Mouse (Mus musculus) hindbrain, embryonic 13.5 days (tissue): ENCODE data around the gene Gpr155. TPM values are rescaled to one million over a fixed set of nuclear protein-coding genes. Genes with fewer than 3 reads are reported as not detected.

ENCODE experiments used
- ATAC-seq: fragments of 200-750 bp; cut with Nextera tagmentation; 2 replicates; pipeline ENCODE4 v1.8.0; 2017; ENCODE audit warnings: moderate TSS enrichment; ENCODE audit not compliant: low FRiP score
- H3K27ac ChIP-seq: fragments of 300-500 bp; sonication (generic); 2 replicates; pipeline ENCODE4 v1.5.1; 2015; ENCODE audit warnings: inconsistent platforms, mild to moderate bottlenecking, moderate library complexity
- H3K27me3 ChIP-seq: fragments of 300-500 bp; sonication (generic); 2 replicates; pipeline ENCODE4 v1.6.1; 2015; ENCODE audit warnings: mild to moderate bottlenecking, inconsistent platforms
- H3K36me3 ChIP-seq: fragments of 300-500 bp; sonication (generic); 2 replicates; pipeline ENCODE4 v1.6.1; 2015; ENCODE audit warnings: mild to moderate bottlenecking, inconsistent platforms
- H3K4me1 ChIP-seq: fragments of 300-500 bp; sonication (generic); replicated peaks from 2 replicates; pipeline ENCODE4 v1.6.1; 2015; ENCODE audit warnings: inconsistent platforms
- H3K4me2 ChIP-seq: fragments of 300-500 bp; sonication (generic); 2 replicates; pipeline ENCODE4 v1.6.1; 2015; ENCODE audit warnings: inconsistent platforms, mild to moderate bottlenecking, moderate library complexity
- H3K4me3 ChIP-seq: fragments of 300-500 bp; sonication (generic); 2 replicates; pipeline ENCODE4 v1.5.1; 2015; ENCODE audit warnings: mild to moderate bottlenecking, inconsistent platforms
- H3K9ac ChIP-seq: fragments of 300-500 bp; sonication (generic); 2 replicates; pipeline ENCODE4 v1.6.1; 2015; ENCODE audit warnings: mild to moderate bottlenecking, inconsistent platforms
- H3K9me3 ChIP-seq: fragments of 300-500 bp; sonication (generic); 2 replicates; pipeline ENCODE4 v1.6.1; 2016; ENCODE audit warnings: inconsistent platforms
- WGBS: fragments of 180-500 bp; shearing (Covaris S2); methylation state at CpG from one replicate; pipeline ENCODE4 v1.1.7; 2015; 5-methylcytosine and 5-hydroxymethylcytosine counted together
- polyA plus RNA-seq: library from polyadenylated mRNA; unstranded; fragments of >200 nt; fragmentation: Nextera tagmentation; extraction: Ambion mirVana; gene quantifications from 2 replicates; pipeline ENCODE4 v1.2.1, GENCODE M21; 2015

The Gpr155 gene
- polyA plus RNA-seq, 1 experiment from 2014 or later = 12.4 TPM

- H3K27ac ChIP-seq = no peak overlapping the region
- 90% methylated on average over 7 of the region's 7 CpGs for WGBS
- no peak overlapping the region for H3K4me2 ChIP-seq
- H3K4me3 ChIP-seq = no peak overlapping the region
- no peaks in the 10 kb centered on the region for H3K36me3 ChIP-seq
- H3K27me3 ChIP-seq = no peaks in the 10 kb centered on the region
- no peak for ATAC-seq
- H3K9ac ChIP-seq = no peak overlapping the region
- H3K9me3 ChIP-seq = no peaks in the 10 kb centered on the region
- peaks cover 4% of the 10 kb centered on the region; the same call in 1 of the 2 replicates for H3K4me1 ChIP-seq
These were observed 18.6 kb upstream of the Gpr155 start for GRCm38 (mm10) chr2:73404980-73405379.

DNA sequence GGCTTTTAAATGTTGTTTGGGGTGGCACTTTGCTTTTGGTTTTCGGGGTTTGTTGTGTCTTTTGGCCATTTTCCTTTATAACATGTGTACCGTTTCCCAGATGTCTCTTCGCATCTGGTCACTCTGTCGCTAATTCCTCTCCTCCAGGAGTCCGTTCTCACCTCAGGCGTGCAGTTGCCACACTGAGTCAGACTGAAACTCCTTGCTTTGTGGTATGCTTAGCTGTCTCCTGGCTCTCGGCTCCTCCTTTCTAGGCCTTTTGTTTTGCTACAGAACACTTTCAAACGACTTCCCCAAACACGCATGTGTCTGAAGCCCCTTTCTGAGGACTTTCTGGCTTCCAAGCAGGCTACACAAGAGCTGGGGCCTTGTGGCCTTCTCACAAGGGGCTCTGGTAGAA, 18.1 kb upstream of the Gpr155 start:
- no peaks in the 10 kb centered on the region for H3K9me3 ChIP-seq
- H3K36me3 ChIP-seq = no peaks in the 10 kb centered on the region
- H3K27me3 ChIP-seq = no peaks in the 10 kb centered on the region
- WGBS = 87% methylated on average over 9 of the region's 9 CpGs
- H3K4me2 ChIP-seq = no peak overlapping the region
- H3K9ac ChIP-seq = no peak overlapping the region
- H3K4me1 ChIP-seq = peaks cover 4% of the 10 kb centered on the region; the same call in 1 of the 2 replicates
- no peak overlapping the region for H3K27ac ChIP-seq
- no peak overlapping the region for H3K4me3 ChIP-seq
- ATAC-seq = no peak

- Histone ChIP-seq H3K27ac (no peak overlapping the region), H3K36me3 (no peaks in the 10 kb centered on the region), H3K9ac (no peak overlapping the region), H3K4me1 (peaks cover 4% of the 10 kb centered on the region; the same call in 1 of the 2 replicates), H3K4me3 (no peak overlapping the region), H3K4me2 (no peak overlapping the region), H3K27me3 (no peaks in the 10 kb centered on the region), H3K9me3 (no peaks in the 10 kb centered on the region)
- WGBS = 84% methylated on average over 15 of the region's 15 CpGs
- no peak for ATAC-seq
These were observed 17.1 kb upstream of the Gpr155 start for GRCm38 (mm10) chr2:73403385-73404013.

- H3K27me3 ChIP-seq = no peaks in the 10 kb centered on the region
- no peak overlapping the region for H3K27ac ChIP-seq
- no peaks in the 10 kb centered on the region for H3K9me3 ChIP-seq
- H3K9ac ChIP-seq = no peak overlapping the region
- H3K4me2 ChIP-seq = no peak overlapping the region
- no peak for ATAC-seq
- 48% methylated on average over 1 of the region's 1 CpGs for WGBS
- no peaks in the 10 kb centered on the region for H3K36me3 ChIP-seq
- no peak overlapping the region for H3K4me3 ChIP-seq
- H3K4me1 ChIP-seq = peaks cover 4% of the 10 kb centered on the region; the same call in 1 of the 2 replicates
These were observed 15.3 kb upstream of the Gpr155 start for GRCm38 (mm10) chr2:73401689-73402088.

DNA sequence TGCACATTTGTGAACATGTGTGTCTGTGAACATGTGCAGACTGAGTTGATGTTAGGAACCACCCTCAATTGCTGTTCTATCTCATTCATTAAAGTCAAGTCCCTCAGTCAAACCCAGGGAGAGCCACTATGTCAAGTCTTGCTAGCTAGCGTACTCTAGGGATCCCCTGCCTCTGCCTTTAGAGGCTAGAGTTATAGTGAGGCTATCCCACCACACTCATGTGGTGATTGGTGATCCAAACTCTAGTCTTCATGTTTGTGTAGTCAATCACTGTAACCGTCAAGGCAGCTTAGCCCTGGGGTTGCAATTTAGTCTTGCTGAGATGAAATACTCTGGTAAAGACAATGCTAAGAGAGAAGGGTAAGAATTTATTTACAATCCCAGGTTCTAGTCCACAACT, 11.1 kb upstream of the Gpr155 start:
- Histone ChIP-seq H3K4me2 (no peak overlapping the region), H3K27me3 (no peaks in the 10 kb centered on the region), H3K9ac (no peak overlapping the region), H3K36me3 (no peaks in the 10 kb centered on the region), H3K9me3 (no peaks in the 10 kb centered on the region), H3K27ac (no peak overlapping the region), H3K4me3 (no peak overlapping the region), H3K4me1 (peaks cover 4% of the 10 kb centered on the region; the same call in 1 of the 2 replicates)
- no peak for ATAC-seq
- WGBS = 97% methylated on average over 2 of the region's 2 CpGs

DNA sequence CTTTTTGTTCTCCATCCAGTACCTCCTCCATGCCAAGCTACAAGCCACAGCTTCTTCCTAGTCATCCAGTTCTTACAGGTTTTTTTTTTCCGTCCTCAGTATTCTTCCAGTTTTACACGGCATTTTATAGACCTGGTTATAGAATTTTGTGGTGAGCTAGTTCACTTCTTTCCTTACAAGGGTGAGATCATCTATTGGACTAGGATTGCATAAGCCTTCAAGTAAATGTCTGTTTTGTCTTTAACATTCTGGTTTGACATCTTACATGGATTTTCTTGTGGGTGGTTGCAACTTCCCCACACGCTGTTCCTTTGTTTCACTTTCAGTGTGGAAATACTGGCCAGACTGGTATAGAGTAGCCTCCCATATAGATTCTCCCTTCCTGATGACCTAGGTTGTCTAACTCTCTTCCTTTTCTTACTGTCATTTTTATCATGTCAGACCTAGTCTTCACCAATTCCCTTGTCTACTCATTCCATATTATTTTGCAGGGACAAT, 10.5 kb upstream of the Gpr155 start:
- Histone ChIP-seq H3K36me3 (no peaks in the 10 kb centered on the region), H3K4me3 (no peak overlapping the region), H3K9ac (no peak overlapping the region), H3K9me3 (no peaks in the 10 kb centered on the region), H3K4me2 (no peak overlapping the region), H3K27me3 (no peaks in the 10 kb centered on the region), H3K27ac (no peak overlapping the region), H3K4me1 (peaks cover 2% of the 10 kb centered on the region; the same call in 1 of the 2 replicates)
- ATAC-seq = no peak
- WGBS = 91% methylated on average over 3 of the region's 3 CpGs

- no peak overlapping the region for H3K4me2 ChIP-seq
- no peaks in the 10 kb centered on the region for H3K9me3 ChIP-seq
- no peak overlapping the region for H3K27ac ChIP-seq
- ATAC-seq = no peak
- 83% methylated on average over 8 of the region's 8 CpGs for WGBS
- no peaks in the 10 kb centered on the region for H3K36me3 ChIP-seq
- H3K4me3 ChIP-seq = no peak overlapping the region
- no peaks in the 10 kb centered on the region for H3K27me3 ChIP-seq
- no peaks in the 10 kb centered on the region for H3K4me1 ChIP-seq
- H3K9ac ChIP-seq = no peak overlapping the region
These were observed 9.1 kb upstream of the Gpr155 start for GRCm38 (mm10) chr2:73395516-73395915.

DNA sequence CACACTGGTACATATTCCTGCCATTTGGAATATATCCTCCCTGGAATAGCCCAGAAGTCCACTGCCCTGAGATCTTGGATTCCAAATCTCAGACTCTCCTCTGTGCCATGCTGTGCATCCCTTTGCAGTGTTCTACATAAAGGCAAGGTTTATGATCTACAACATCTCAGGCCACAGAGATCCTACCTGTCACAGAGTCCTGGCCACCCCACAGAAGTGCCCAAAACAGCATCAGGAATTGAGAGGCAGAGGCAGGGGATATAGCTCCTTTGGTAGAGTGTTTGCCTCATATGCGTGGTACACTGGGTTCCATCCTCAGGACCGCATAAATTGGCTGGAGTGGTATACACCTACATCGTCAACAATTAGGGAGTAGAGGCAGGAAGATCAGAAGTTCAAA, 8.1 kb upstream of the Gpr155 start:
- no peaks in the 10 kb centered on the region for H3K27me3 ChIP-seq
- H3K9me3 ChIP-seq = no peaks in the 10 kb centered on the region
- no peaks in the 10 kb centered on the region for H3K4me1 ChIP-seq
- no peak overlapping the region for H3K4me2 ChIP-seq
- no peaks in the 10 kb centered on the region for H3K36me3 ChIP-seq
- H3K27ac ChIP-seq = no peak overlapping the region
- 90% methylated on average over 3 of the region's 3 CpGs for whole genome bisulfite sequencing
- no peak overlapping the region for H3K4me3 ChIP-seq
- ATAC-seq = no peak
- H3K9ac ChIP-seq = no peak overlapping the region

DNA sequence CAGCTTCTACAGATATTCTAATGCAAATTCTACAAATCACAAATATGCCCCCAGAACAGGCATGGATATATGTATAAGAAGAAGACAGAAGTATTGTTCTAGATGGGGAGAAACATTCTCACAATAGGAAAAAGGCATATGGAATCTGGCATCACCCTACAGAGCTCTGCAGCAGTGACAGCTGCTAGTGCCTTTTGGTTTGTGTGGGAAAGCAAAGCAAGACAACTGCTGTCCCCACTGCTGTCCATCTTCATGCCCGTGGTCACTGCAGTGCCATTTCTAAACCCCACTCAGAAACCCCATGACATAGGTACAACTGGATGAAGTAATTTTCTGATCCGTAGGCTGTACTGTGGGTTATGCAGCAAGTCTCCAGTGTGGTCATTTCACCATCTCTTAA, 6.4 kb upstream of the Gpr155 start:
- H3K4me1 ChIP-seq = no peaks in the 10 kb centered on the region
- H3K9ac ChIP-seq = no peak overlapping the region
- no peak for ATAC-seq
- 78% methylated on average over 2 of the region's 2 CpGs for WGBS
- no peak overlapping the region for H3K4me3 ChIP-seq
- H3K27me3 ChIP-seq = no peaks in the 10 kb centered on the region
- H3K9me3 ChIP-seq = no peaks in the 10 kb centered on the region
- no peak overlapping the region for H3K4me2 ChIP-seq
- no peak overlapping the region for H3K27ac ChIP-seq
- no peaks in the 10 kb centered on the region for H3K36me3 ChIP-seq

DNA sequence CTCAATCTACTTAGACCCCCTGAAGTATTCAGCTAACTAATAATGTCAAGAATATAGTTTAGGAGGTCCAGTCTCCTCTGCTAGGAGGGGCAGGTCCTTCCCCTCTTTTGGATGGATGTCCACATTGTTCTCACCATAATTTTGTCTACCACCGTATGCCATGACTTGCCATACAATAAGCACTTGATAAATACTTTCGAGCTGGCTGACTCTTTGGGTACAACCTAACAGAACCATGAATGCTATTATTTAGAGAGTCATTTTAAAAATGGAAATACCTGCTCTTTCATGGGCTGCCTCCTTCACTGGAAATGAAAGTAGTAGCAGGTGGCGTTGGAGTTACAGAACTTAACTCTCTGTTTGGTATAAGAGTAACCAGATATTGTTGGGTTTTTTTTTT, 3.6 kb upstream of the Gpr155 start:
- Histone ChIP-seq H3K4me1 (peaks cover 8% of the 10 kb centered on the region), H3K4me3 (no peak overlapping the region), H3K27me3 (no peaks in the 10 kb centered on the region), H3K4me2 (no peak overlapping the region), H3K9me3 (no peaks in the 10 kb centered on the region), H3K27ac (no peak overlapping the region), H3K36me3 (no peaks in the 10 kb centered on the region), H3K9ac (no peak overlapping the region)
- 92% methylated on average over 3 of the region's 3 CpGs for WGBS
- ATAC-seq = no peak

GRCm38 (mm10) chr2:73387806-73388205, 1.4 kb upstream of the Gpr155 start:
- 87% methylated on average over 1 of the region's 1 CpGs for WGBS
- H3K27me3 ChIP-seq = 0 out of 2 replicates have a peak, but pooled peaks cover 4% of the 10 kb centered on the region
- H3K9me3 ChIP-seq = no peaks in the 10 kb centered on the region

DNA sequence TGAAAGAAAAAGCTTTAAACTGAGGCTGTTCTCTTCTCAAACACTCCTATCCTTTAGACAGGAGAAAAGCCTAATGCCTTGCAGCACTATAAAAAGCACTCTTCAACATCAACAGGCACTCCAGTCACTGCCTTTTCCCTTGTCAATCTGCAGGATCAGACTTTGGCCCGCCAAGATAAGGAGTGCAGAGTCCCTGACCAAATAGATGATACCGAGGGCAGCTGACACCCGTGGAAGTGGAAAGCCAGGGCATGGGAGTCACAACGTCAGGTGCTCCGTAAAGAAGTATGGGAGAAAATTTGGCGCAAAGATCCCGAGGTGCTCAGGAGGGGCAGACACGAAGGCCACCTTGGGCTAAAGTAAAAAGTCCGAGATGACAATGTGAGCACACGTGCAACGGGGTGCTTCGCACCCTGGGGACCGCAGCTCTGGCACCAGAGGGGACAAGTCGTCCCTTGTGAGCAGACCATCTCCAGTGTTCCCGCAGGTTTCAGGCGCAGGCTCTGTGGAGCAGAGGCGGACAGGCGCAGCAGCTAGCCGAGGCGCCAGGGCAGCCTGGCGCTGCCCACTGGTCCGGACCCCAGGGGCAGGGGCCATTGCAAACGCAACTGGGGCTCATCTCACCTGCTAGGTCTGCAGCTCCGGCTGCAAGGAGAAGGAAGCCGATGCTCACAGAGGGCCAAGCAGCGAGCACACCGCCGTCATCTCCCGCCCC, 574 bp downstream of the Gpr155 start:
- 1% methylated on average over 29 of the region's 29 CpGs for WGBS
- peak overlapping the region; percentile 81 for H3K9ac ChIP-seq
- H3K4me3 ChIP-seq = peak overlapping the region; percentile 73
- H3K36me3 ChIP-seq = peaks cover 7% of the 10 kb centered on the region; the same call in 1 of the 2 replicates
- H3K27ac ChIP-seq = peak overlapping the region; percentile 86
- ATAC-seq = peak; percentile 1; the same call in 1 of the 2 replicates
- 0 out of 2 replicates have a peak, but pooled peaks cover 4% of the 10 kb centered on the region for H3K27me3 ChIP-seq
- peaks cover 8% of the 10 kb centered on the region for H3K4me1 ChIP-seq
- no peaks in the 10 kb centered on the region for H3K9me3 ChIP-seq
- peak overlapping the region; percentile 84 for H3K4me2 ChIP-seq

More at GRCm38 (mm10) chr2:73387806-73388205, 1.4 kb upstream of the Gpr155 start:
- ATAC-seq = no peak
- Histone ChIP-seq H3K4me2 (no peak overlapping the region), H3K4me1 (peaks cover 8% of the 10 kb centered on the region), H3K9ac (no peak overlapping the region), H3K4me3 (no peak overlapping the region), H3K27ac (no peak overlapping the region), H3K36me3 (no peaks in the 10 kb centered on the region)
